Mouse (Mus musculus): ENCODE data around the gene Zmiz2. TPM values are rescaled to one million over a fixed set of nuclear protein-coding genes. Genes with fewer than 3 reads are reported as not detected.
"Not testable (repeated sequence)": the region's sequence is repeated elsewhere in the genome, so short reads cannot be mapped to it uniquely, and the experiment has no call there.

The Zmiz2 gene
- polyA plus RNA-seq, 1 experiment from 2014 or later = 8.2 TPM

- Histone ChIP-seq H3K36me3 (ENCODE audit: control insufficient read depth, insufficient read depth, low read length) (peaks cover 4% of the 10 kb centered on the region; the same call in 1 of the 2 replicates), H3K4me1 (ENCODE audit: control insufficient read depth in 2 of 2, insufficient read depth in 2 of 2, low read length in 2 of 2) (peaks cover 2 to 11% of the 10 kb centered on the region in 2 experiments; a peak in 2 of 4 replicates), H3K9me3 (ENCODE audit: control insufficient read depth, low read length) (no peaks in the 10 kb centered on the region), H3K27me3 (ENCODE audit: control insufficient read depth, insufficient read depth, low read length) (no peaks in the 10 kb centered on the region), H3K27ac (replicated peaks in 1 of 2; ENCODE audit: control insufficient read depth in 1 of 2, insufficient read depth in 1 of 2, low read depth in 2 of 2, low read length in 2 of 2) (peak within 1 kb of the TSS; percentile 86 to 89), H3K9ac (ENCODE audit: low read length) (peak within 1 kb of the TSS; percentile 86), H3K4me3 (ENCODE audit: control insufficient read depth in 1 of 2, insufficient read depth in 1 of 2, low read depth in 1 of 2, low read length in 2 of 2) (peak within 1 kb of the TSS; percentile 75 to 92), H3K4me2 (ENCODE audit: low read length) (peak within 1 kb of the TSS; percentile 79)
- under 1% methylated on average over 78 of the region's 80 CpGs for WGBS
- peak; percentile 99 for ATAC-seq (ENCODE audit: insufficient number of reproducible peaks, insufficient read depth, low FRiP score, low read depth)
These were observed 55.4 kb downstream of the Zmiz2 start, which contains the start of gene H2afv for GRCm38 (mm10) chr11:6444077-6444853. TSS of gene H2afv (minus strand) at chr11:6444443.

DNA sequence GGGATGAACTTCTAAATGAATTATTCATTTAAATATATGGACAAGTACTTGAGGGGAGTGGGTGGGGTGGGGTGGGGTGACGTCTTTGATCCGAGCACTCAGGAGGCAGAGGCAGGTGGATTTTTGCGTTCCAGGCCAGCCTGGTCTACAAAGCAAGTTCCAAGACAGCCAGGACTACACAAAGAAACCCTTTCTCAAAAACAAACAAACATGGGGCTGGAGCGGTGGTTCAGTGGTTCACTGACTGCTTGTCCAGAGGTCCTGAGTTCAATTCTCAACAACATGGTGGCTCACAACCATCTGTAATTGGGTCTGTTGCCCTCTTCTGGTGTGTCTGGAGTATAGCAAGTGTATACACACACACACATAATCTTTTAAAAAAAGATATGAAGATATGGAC, 56.6 kb downstream of the Zmiz2 start:
- Histone ChIP-seq H3K27ac (replicated peaks in 1 of 2; ENCODE audit: control insufficient read depth in 1 of 2, insufficient read depth in 1 of 2, low read depth in 2 of 2, low read length in 2 of 2) (no peak overlapping the region), H3K4me2 (ENCODE audit: low read length) (no peak overlapping the region; the same call in 1 of the 2 replicates), H3K9ac (ENCODE audit: low read length) (no peak overlapping the region), H3K4me1 (ENCODE audit: control insufficient read depth in 2 of 2, insufficient read depth in 2 of 2, low read length in 2 of 2) (peaks cover 2 to 11% of the 10 kb centered on the region in 2 experiments; a peak in 2 of 4 replicates), H3K4me3 (ENCODE audit: control insufficient read depth in 1 of 2, insufficient read depth in 1 of 2, low read depth in 1 of 2, low read length in 2 of 2) (no peak overlapping the region; a peak in 1 of 4 replicates), H3K9me3 (ENCODE audit: control insufficient read depth, low read length) (no peaks in the 10 kb centered on the region), H3K27me3 (ENCODE audit: control insufficient read depth, insufficient read depth, low read length) (no peaks in the 10 kb centered on the region), H3K36me3 (ENCODE audit: control insufficient read depth, insufficient read depth, low read length) (0 out of 2 replicates have a peak, but pooled peaks cover 4% of the 10 kb centered on the region)
- no peak for ATAC-seq (ENCODE audit: insufficient number of reproducible peaks, insufficient read depth, low FRiP score, low read depth)
- WGBS = 74% methylated on average over 4 of the region's 4 CpGs

- no peaks in the 10 kb centered on the region for H3K9me3 ChIP-seq (ENCODE audit: control insufficient read depth, low read length)
- H3K27me3 ChIP-seq (ENCODE audit: control insufficient read depth, insufficient read depth, low read length) = no peaks in the 10 kb centered on the region
- H3K27ac ChIP-seq (replicated peaks in 1 of 2; ENCODE audit: control insufficient read depth in 1 of 2, insufficient read depth in 1 of 2, low read depth in 2 of 2, low read length in 2 of 2) = no peak overlapping the region
- H3K4me3 ChIP-seq (ENCODE audit: control insufficient read depth in 1 of 2, insufficient read depth in 1 of 2, low read depth in 1 of 2, low read length in 2 of 2) = no peak overlapping the region
- no peak overlapping the region for H3K4me2 ChIP-seq (ENCODE audit: low read length)
- ATAC-seq (ENCODE audit: insufficient number of reproducible peaks, insufficient read depth, low FRiP score, low read depth) = no peak
- WGBS = 83% methylated on average over 7 of the region's 7 CpGs
- 0 out of 2 replicates have a peak, but pooled peaks cover 3% of the 10 kb centered on the region for H3K36me3 ChIP-seq (ENCODE audit: control insufficient read depth, insufficient read depth, low read length)
- no peak overlapping the region for H3K9ac ChIP-seq (ENCODE audit: low read length)
- H3K4me1 ChIP-seq (ENCODE audit: control insufficient read depth in 2 of 2, insufficient read depth in 2 of 2, low read length in 2 of 2) = peaks cover 2 to 11% of the 10 kb centered on the region in 2 experiments; a peak in 2 of 4 replicates
These were observed 57.1 kb downstream of the Zmiz2 start for GRCm38 (mm10) chr11:6445951-6446350.

- WGBS = 34% methylated on average over 4 of the region's 4 CpGs
- Histone ChIP-seq H3K9ac (ENCODE audit: low read length) (0 out of 2 replicates have a peak overlapping the region, but pooled peaks have one; percentile 34), H3K4me2 (ENCODE audit: low read length) (peak overlapping the region; percentile 27), H3K36me3 (ENCODE audit: control insufficient read depth, insufficient read depth, low read length) (no peaks in the 10 kb centered on the region), H3K27ac (replicated peaks in 1 of 2; ENCODE audit: control insufficient read depth in 1 of 2, insufficient read depth in 1 of 2, low read depth in 2 of 2, low read length in 2 of 2) (peak overlapping the region in 1 of 2 experiments; percentile 44; a peak in 1 of 4 replicates), H3K4me3 (ENCODE audit: control insufficient read depth in 1 of 2, insufficient read depth in 1 of 2, low read depth in 1 of 2, low read length in 2 of 2) (no peak overlapping the region), H3K27me3 (ENCODE audit: control insufficient read depth, insufficient read depth, low read length) (no peaks in the 10 kb centered on the region), H3K4me1 (ENCODE audit: control insufficient read depth in 2 of 2, insufficient read depth in 2 of 2, low read length in 2 of 2) (peaks cover 2 to 11% of the 10 kb centered on the region in 2 experiments; a peak in 2 of 4 replicates), H3K9me3 (ENCODE audit: control insufficient read depth, low read length) (no peaks in the 10 kb centered on the region)
- ATAC-seq (ENCODE audit: insufficient number of reproducible peaks, insufficient read depth, low FRiP score, low read depth) = no peak
These were observed 58.6 kb downstream of the Zmiz2 start for GRCm38 (mm10) chr11:6447493-6447892.

DNA sequence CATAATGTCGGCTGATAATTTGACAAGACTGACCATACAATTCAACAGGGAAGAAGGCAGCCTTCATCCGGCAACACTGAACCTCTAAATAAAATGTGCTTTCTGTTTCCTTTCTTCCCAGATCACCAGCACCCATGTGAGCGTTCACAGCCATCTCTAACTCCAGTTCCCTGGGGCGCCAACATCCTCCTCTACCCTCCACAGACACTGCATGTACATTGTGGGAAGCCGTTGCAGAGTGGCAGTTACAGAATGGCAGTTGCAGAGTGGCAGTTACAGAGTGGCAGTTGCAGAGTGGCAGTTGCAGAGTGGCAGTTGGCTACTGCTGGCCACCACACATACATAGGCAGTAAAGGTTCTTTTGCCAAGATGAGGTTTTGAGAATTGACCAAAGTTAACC, 59.3 kb downstream of the Zmiz2 start:
- H3K4me3 ChIP-seq (ENCODE audit: control insufficient read depth in 1 of 2, insufficient read depth in 1 of 2, low read depth in 1 of 2, low read length in 2 of 2); H3K36me3 ChIP-seq (ENCODE audit: control insufficient read depth, insufficient read depth, low read length); H3K9me3 ChIP-seq (ENCODE audit: control insufficient read depth, low read length); H3K9ac ChIP-seq (ENCODE audit: low read length); H3K27me3 ChIP-seq (ENCODE audit: control insufficient read depth, insufficient read depth, low read length); H3K27ac ChIP-seq (replicated peaks in 1 of 2; ENCODE audit: control insufficient read depth in 1 of 2, insufficient read depth in 1 of 2, low read depth in 2 of 2, low read length in 2 of 2); H3K4me2 ChIP-seq (ENCODE audit: low read length); ATAC-seq (ENCODE audit: insufficient number of reproducible peaks, insufficient read depth, low FRiP score, low read depth); H3K4me1 ChIP-seq (ENCODE audit: control insufficient read depth in 2 of 2, insufficient read depth in 2 of 2, low read length in 2 of 2): not testable (repeated sequence)
- 88% methylated on average over 5 of the region's 5 CpGs for WGBS

Small RNA genes lying within 50 kb of the gene (microRNA-seq; reads per million reads assigned to microRNA genes)
- gene Mir7651 = not detected

Other genes starting within 250 kb of the Zmiz2 start
- 0.42 and 0.80 TPM in 2 replicates for gene A730071L15Rik, start 189.0 kb upstream of the Zmiz2 start, polyA plus RNA-seq (2014; fragmentation: Nextera tagmentation; extraction: Ambion mirVana)
- gene Nudcd3, start 188.7 kb upstream of the Zmiz2 start, polyA plus RNA-seq (2014; fragmentation: Nextera tagmentation; extraction: Ambion mirVana) = 30.1 and 30.4 TPM in 2 replicates
- gene Npc1l1, start 158.9 kb upstream of the Zmiz2 start, polyA plus RNA-seq (2014; fragmentation: Nextera tagmentation; extraction: Ambion mirVana) = not detected in 2 replicates
- gene Ddx56, start 121.3 kb upstream of the Zmiz2 start, polyA plus RNA-seq (2014; fragmentation: Nextera tagmentation; extraction: Ambion mirVana) = 50.9 and 55.0 TPM in 2 replicates
- 90.6 and 92.2 TPM in 2 replicates for gene Tmed4, start 114.2 kb upstream of the Zmiz2 start, polyA plus RNA-seq (2014; fragmentation: Nextera tagmentation; extraction: Ambion mirVana)
- 245 and 289 TPM in 2 replicates for gene Ogdh, start 97.4 kb upstream of the Zmiz2 start, polyA plus RNA-seq (2014; fragmentation: Nextera tagmentation; extraction: Ambion mirVana)
- 4,253 and 4,441 TPM in 2 replicates for gene Ppia, start 26.4 kb downstream of the Zmiz2 start, polyA plus RNA-seq (2014; fragmentation: Nextera tagmentation; extraction: Ambion mirVana)
- 377 and 424 TPM in 2 replicates for gene H2afv, start 55.4 kb downstream of the Zmiz2 start, polyA plus RNA-seq (2014; fragmentation: Nextera tagmentation; extraction: Ambion mirVana)
- gene Purb, start 86.8 kb downstream of the Zmiz2 start, polyA plus RNA-seq (2014; fragmentation: Nextera tagmentation; extraction: Ambion mirVana) = 21.8 and 24.3 TPM in 2 replicates
- 0.59 and 0.77 TPM in 2 replicates for gene Myo1g, start 131.9 kb downstream of the Zmiz2 start, polyA plus RNA-seq (2014; fragmentation: Nextera tagmentation; extraction: Ambion mirVana)
- gene Ccm2, start 157.8 kb downstream of the Zmiz2 start, polyA plus RNA-seq (2014; fragmentation: Nextera tagmentation; extraction: Ambion mirVana) = 52.9 and 56.5 TPM in 2 replicates
- gene Nacad, start 217.0 kb downstream of the Zmiz2 start, polyA plus RNA-seq (2014; fragmentation: Nextera tagmentation; extraction: Ambion mirVana) = 0.22 and 0.86 TPM in 2 replicates
- 34.8 and 39.8 TPM in 2 replicates for gene Tbrg4, start 237.0 kb downstream of the Zmiz2 start, polyA plus RNA-seq (2014; fragmentation: Nextera tagmentation; extraction: Ambion mirVana)
- not detected in 2 replicates for gene Wap, start 249.6 kb downstream of the Zmiz2 start, polyA plus RNA-seq (2014; fragmentation: Nextera tagmentation; extraction: Ambion mirVana)

Measured in heart, embryonic 14.5 days (tissue).